In the genomic region with DNA sequence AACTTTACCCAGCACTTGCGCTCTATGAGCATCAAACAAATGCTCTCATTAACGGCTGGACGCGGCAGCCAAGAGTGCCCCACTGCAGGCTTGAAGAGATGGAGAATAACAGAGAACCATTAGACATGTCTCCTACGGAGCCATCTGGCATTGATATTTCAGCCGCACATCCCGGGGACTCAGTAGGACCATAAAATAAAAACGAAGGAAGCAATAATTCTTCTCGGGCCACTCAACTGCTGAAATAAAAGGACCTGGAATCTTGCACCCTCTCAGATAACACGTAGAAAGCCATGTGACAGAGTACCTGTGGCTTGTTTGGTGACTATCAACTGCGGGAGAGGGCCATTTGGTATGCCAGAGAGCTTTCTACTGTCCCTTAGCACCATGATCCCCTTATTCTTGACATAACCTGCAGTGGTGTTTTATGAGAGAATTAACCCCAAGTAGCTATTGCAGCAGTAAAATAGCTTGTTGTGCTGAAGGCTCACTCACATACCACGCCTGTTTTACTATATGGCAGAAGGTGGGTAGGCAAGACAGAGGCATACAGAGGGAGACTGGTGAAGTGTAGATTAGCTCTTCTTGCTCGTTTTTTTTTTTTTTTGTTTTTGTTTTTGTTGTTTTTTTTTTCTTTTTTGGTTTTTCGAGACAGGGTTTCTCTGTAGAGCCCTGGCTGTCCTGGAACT, we compare ENCODE assay signal across 29 mouse cellular contexts.
DNase-seq lines count a peak whose midpoint lies in the region; ATAC-seq lines count a peak whose summit lies in the region.
"Had no signal": no experiment of that assay in that cellular context is flagged by ENCODE, and none has a peak within 500 bp of the region (broad histone marks: within the 10 kb centered on the region; RNA-seq: fewer than 3 reads in every experiment).

No protein-coding gene starts in this region.

- 0 out of 2 replicates have a peak overlapping the region, but pooled peaks have one; percentile 33 for H3K27ac ChIP-seq in limb, embryonic 13.5 days
- H3K27ac ChIP-seq in neural tube, embryonic 13.5 days (replicated peaks): no peak overlapping the region
- H3K27ac ChIP-seq: forebrain, embryonic 10.5 days; heart, adult 2 months; hindbrain, embryonic 12.5 days; liver, embryonic 13.5 days had no signal

- H3K9me3 ChIP-seq in limb, embryonic 13.5 days: peaks cover 3% of the 10 kb centered on the region; the same call in 1 of the 2 replicates
- H3K9me3 ChIP-seq in neural tube, embryonic 13.5 days: no peaks in the 10 kb centered on the region
- H3K9me3 ChIP-seq: liver, embryonic 13.5 days had no signal

- H3K36me3 ChIP-seq in limb, embryonic 13.5 days: no peaks in the 10 kb centered on the region
- no peaks in the 10 kb centered on the region for H3K36me3 ChIP-seq in neural tube, embryonic 13.5 days
- H3K36me3 ChIP-seq: forebrain, embryonic 10.5 days; G1E; hindbrain, embryonic 12.5 days; liver, embryonic 13.5 days had no signal

- no peak overlapping the region for H3K4me3 ChIP-seq in limb, embryonic 13.5 days
- H3K4me3 ChIP-seq in neural tube, embryonic 13.5 days: no peak overlapping the region
- H3K4me3 ChIP-seq: forebrain, embryonic 10.5 days; heart, adult 2 months; hindbrain, embryonic 12.5 days; liver, embryonic 13.5 days had no signal

- ATAC-seq in limb, embryonic 13.5 days (ENCODE audit: low FRiP score, low read depth): peak; percentile 75
- ATAC-seq in neural tube, embryonic 13.5 days (ENCODE audit: low read depth): peak; percentile 53; the same call in 1 of the 2 replicates
- ATAC-seq in inflammation-experienced regulatory T-cells, adult 6 months: no peak
- ATAC-seq: forebrain, embryonic 16.5 days; Patski had no signal

- H3K4me2 ChIP-seq in limb, embryonic 13.5 days (replicated peaks): peak overlapping the region; percentile 44
- H3K4me2 ChIP-seq in neural tube, embryonic 13.5 days: peak overlapping the region; percentile 16; the same call in 1 of the 2 replicates
- H3K4me2 ChIP-seq: hindbrain, embryonic 12.5 days; liver, embryonic 13.5 days had no signal

- H3K27me3 ChIP-seq in limb, embryonic 13.5 days: no peaks in the 10 kb centered on the region
- H3K27me3 ChIP-seq in neural tube, embryonic 13.5 days: no peaks in the 10 kb centered on the region
- H3K27me3 ChIP-seq: CH12.LX; hindbrain, embryonic 12.5 days; liver, embryonic 13.5 days; Patski had no signal

- 13% methylated on average over 14 of the region's 14 CpGs for WGBS in limb, embryonic 13.5 days
- WGBS in neural tube, embryonic 13.5 days: 36% methylated on average over 14 of the region's 14 CpGs

- peaks cover 21% of the 10 kb centered on the region for H3K4me1 ChIP-seq in limb, embryonic 13.5 days
- H3K4me1 ChIP-seq in neural tube, embryonic 13.5 days (replicated peaks): peaks cover 9% of the 10 kb centered on the region; the same call in 1 of the 2 replicates
- H3K4me1 ChIP-seq: hindbrain, embryonic 12.5 days; liver, embryonic 13.5 days had no signal

- no peak overlapping the region for H3K9ac ChIP-seq in limb, embryonic 13.5 days
- no peak overlapping the region for H3K9ac ChIP-seq in neural tube, embryonic 13.5 days
- H3K9ac ChIP-seq: hindbrain, embryonic 12.5 days; liver, embryonic 13.5 days had no signal

- peak; percentile 23 for DNase-seq in embryo, embryonic 11 days
- DNase-seq in embryo, embryonic 9.5 days (ENCODE audit: extremely low spot score): peak; percentile 10
- DNase-seq in testis, postnatal 10 days (ENCODE audit: low spot score): no peak
- DNase-seq in left cerebral cortex, adult 8-10 months (ENCODE audit: low spot score in 2 of 2): no peak
- DNase-seq: adrenal gland, adult 2 months; B cell, adult 2 months; cerebellum, adult 11 months; cerebellum, postnatal 25 days; gastrocnemius, postnatal 25 days; heart, adult 2 months; kidney, adult 2 months; kidney, postnatal 10 days; layer of hippocampus, postnatal 36 days; liver, embryonic 13.5 days; lung, adult 2 months; lung, postnatal 14 days; midbrain, embryonic 14.5 days; right cerebral cortex, postnatal 25 days; spleen, adult 18-20 months; thymus, postnatal 25 days had no signal

Comparison
In these comparisons a context has a peak if more than half of its experiments do, and no peak if none do; other contexts are left out.
1. DNase-seq: peak in embryo, embryonic 11 days (single experiment) and embryo, embryonic 9.5 days (single experiment); none in testis, postnatal 10 days (single experiment) and left cerebral cortex, adult 8-10 months (0 of 2).